Mouse (Mus musculus): ENCODE measurements at regions not wholly inside any gene's neighbourhood (a gene's known extent, or its start where the extent isn't known, plus 50 kb on each side); places are given as distances from the start of the nearest gene placed in this dataset.
A peak's percentile ranks its signal among the peaks of the same experiment; 100 is the strongest.

- Histone ChIP-seq H3K36me3 (replicated peaks) (no peaks in the 10 kb centered on the region), H3K9me3 (no peaks in the 10 kb centered on the region), H3K27ac (no peak overlapping the region), H3K4me1 (peaks cover 14% of the 10 kb centered on the region), H3K4me3 (no peak overlapping the region), H3K27me3 (ENCODE audit: poor library complexity, severe bottlenecking) (peaks cover 5% of the 10 kb centered on the region; the same call in 1 of the 2 replicates)
- no peak for DNase-seq (ENCODE audit: extremely low spot score, low spot score)
- WGBS: 72% methylated on average over 7 of the region's 7 CpGs
These were observed 113.9 kb downstream of the Tex36 start for GRCm38 (mm10) chr7:133487887-133488630.

GRCm38 (mm10) chr7:133484430-133484841, 117.5 kb downstream of the Tex36 start:
- no peak for DNase-seq (ENCODE audit: extremely low spot score, low spot score)
- no peaks in the 10 kb centered on the region for H3K36me3 ChIP-seq (replicated peaks)
- H3K27me3 ChIP-seq (ENCODE audit: poor library complexity, severe bottlenecking): no peaks in the 10 kb centered on the region; the same call in 1 of the 2 replicates
- no peak overlapping the region for H3K27ac ChIP-seq
- WGBS: 84% methylated on average over 8 of the region's 8 CpGs
- H3K4me1 ChIP-seq: peaks cover 22% of the 10 kb centered on the region
- no peaks in the 10 kb centered on the region for H3K9me3 ChIP-seq
- no peak overlapping the region for H3K4me3 ChIP-seq

- WGBS: 80% methylated on average over 6 of the region's 6 CpGs
- Histone ChIP-seq H3K27ac (no peak overlapping the region), H3K4me1 (peaks cover 16% of the 10 kb centered on the region), H3K36me3 (replicated peaks) (no peaks in the 10 kb centered on the region), H3K4me3 (no peak overlapping the region), H3K9me3 (no peaks in the 10 kb centered on the region), H3K27me3 (ENCODE audit: poor library complexity, severe bottlenecking) (no peaks in the 10 kb centered on the region; the same call in 1 of the 2 replicates)
- DNase-seq (ENCODE audit: extremely low spot score, low spot score): no peak
These were observed 120.4 kb downstream of the Tex36 start for GRCm38 (mm10) chr7:133481529-133481928.

- no peak for DNase-seq (ENCODE audit: extremely low spot score, low spot score)
- H3K27me3 ChIP-seq (ENCODE audit: poor library complexity, severe bottlenecking): no peaks in the 10 kb centered on the region; the same call in 1 of the 2 replicates
- no peak overlapping the region for H3K4me3 ChIP-seq
- WGBS: 85% methylated on average over 7 of the region's 7 CpGs
- no peak overlapping the region for H3K27ac ChIP-seq
- peaks cover 16% of the 10 kb centered on the region for H3K4me1 ChIP-seq
- H3K9me3 ChIP-seq: no peaks in the 10 kb centered on the region
- H3K36me3 ChIP-seq (replicated peaks): no peaks in the 10 kb centered on the region
These were observed 122.3 kb downstream of the Tex36 start for GRCm38 (mm10) chr7:133479679-133480078.

GRCm38 (mm10) chr7:133477933-133478332, 124.0 kb downstream of the Tex36 start:
- Histone ChIP-seq H3K27me3 (ENCODE audit: poor library complexity, severe bottlenecking) (no peaks in the 10 kb centered on the region), H3K4me1 (peaks cover 13% of the 10 kb centered on the region; the same call in 1 of the 2 replicates), H3K4me3 (no peak overlapping the region), H3K9me3 (no peaks in the 10 kb centered on the region), H3K36me3 (replicated peaks) (no peaks in the 10 kb centered on the region), H3K27ac (no peak overlapping the region)
- DNase-seq (ENCODE audit: extremely low spot score, low spot score): no peak
- 83% methylated on average over 5 of the region's 5 CpGs for WGBS

- Histone ChIP-seq H3K27ac (no peak overlapping the region), H3K4me1 (peaks cover 13% of the 10 kb centered on the region; the same call in 1 of the 2 replicates), H3K9me3 (no peaks in the 10 kb centered on the region), H3K4me3 (no peak overlapping the region), H3K36me3 (replicated peaks) (no peaks in the 10 kb centered on the region), H3K27me3 (ENCODE audit: poor library complexity, severe bottlenecking) (no peaks in the 10 kb centered on the region)
- DNase-seq (ENCODE audit: extremely low spot score, low spot score): no peak
- WGBS: 95% methylated on average over 6 of the region's 6 CpGs
These were observed 124.7 kb downstream of the Tex36 start for GRCm38 (mm10) chr7:133477221-133477620.

- no peak overlapping the region for H3K27ac ChIP-seq
- peaks cover 11% of the 10 kb centered on the region; the same call in 1 of the 2 replicates for H3K4me1 ChIP-seq
- H3K27me3 ChIP-seq (ENCODE audit: poor library complexity, severe bottlenecking): no peaks in the 10 kb centered on the region
- no peaks in the 10 kb centered on the region for H3K9me3 ChIP-seq
- H3K36me3 ChIP-seq (replicated peaks): no peaks in the 10 kb centered on the region
- 94% methylated on average over 5 of the region's 5 CpGs for WGBS
- DNase-seq (ENCODE audit: extremely low spot score, low spot score): no peak
- H3K4me3 ChIP-seq: no peak overlapping the region
These were observed 130.3 kb downstream of the Tex36 start for GRCm38 (mm10) chr7:133471706-133472105.

- no peaks in the 10 kb centered on the region for H3K27me3 ChIP-seq (ENCODE audit: poor library complexity, severe bottlenecking)
- peaks cover 11% of the 10 kb centered on the region; the same call in 1 of the 2 replicates for H3K4me1 ChIP-seq
- DNase-seq (ENCODE audit: extremely low spot score, low spot score): no peak
- H3K36me3 ChIP-seq (replicated peaks): no peaks in the 10 kb centered on the region
- H3K27ac ChIP-seq: 0 out of 2 replicates have a peak overlapping the region, but pooled peaks have one; percentile 25
- no peaks in the 10 kb centered on the region for H3K9me3 ChIP-seq
- 82% methylated on average over 3 of the region's 3 CpGs for WGBS
- H3K4me3 ChIP-seq: no peak overlapping the region
These were observed 131.4 kb downstream of the Tex36 start for GRCm38 (mm10) chr7:133470620-133470958.

GRCm38 (mm10) chr7:133469952-133470619, 131.9 kb downstream of the Tex36 start:
- Histone ChIP-seq H3K27me3 (ENCODE audit: poor library complexity, severe bottlenecking) (no peaks in the 10 kb centered on the region), H3K9me3 (no peaks in the 10 kb centered on the region), H3K4me3 (no peak overlapping the region), H3K36me3 (replicated peaks) (no peaks in the 10 kb centered on the region), H3K4me1 (peaks cover 11% of the 10 kb centered on the region; the same call in 1 of the 2 replicates), H3K27ac (no peak overlapping the region)
- WGBS: 79% methylated on average over 6 of the region's 6 CpGs
- DNase-seq (ENCODE audit: extremely low spot score, low spot score): no peak

GRCm38 (mm10) chr7:133469106-133469505, 132.9 kb downstream of the Tex36 start:
- no peak overlapping the region for H3K4me3 ChIP-seq
- no peak for DNase-seq (ENCODE audit: extremely low spot score, low spot score)
- no peaks in the 10 kb centered on the region for H3K27me3 ChIP-seq (ENCODE audit: poor library complexity, severe bottlenecking)
- WGBS: 59% methylated on average over 3 of the region's 3 CpGs
- no peak overlapping the region for H3K27ac ChIP-seq
- H3K36me3 ChIP-seq (replicated peaks): no peaks in the 10 kb centered on the region
- peaks cover 11% of the 10 kb centered on the region; the same call in 1 of the 2 replicates for H3K4me1 ChIP-seq
- no peaks in the 10 kb centered on the region for H3K9me3 ChIP-seq

- Histone ChIP-seq H3K36me3 (replicated peaks) (no peaks in the 10 kb centered on the region), H3K27ac (no peak overlapping the region), H3K9me3 (peaks cover 3% of the 10 kb centered on the region; the same call in 1 of the 2 replicates), H3K4me1 (peaks cover 11% of the 10 kb centered on the region; the same call in 1 of the 2 replicates), H3K27me3 (ENCODE audit: poor library complexity, severe bottlenecking) (no peaks in the 10 kb centered on the region), H3K4me3 (no peak overlapping the region)
- 60% methylated on average over 3 of the region's 3 CpGs for WGBS
- no peak for DNase-seq (ENCODE audit: extremely low spot score, low spot score)
These were observed 133.6 kb downstream of the Tex36 start for GRCm38 (mm10) chr7:133468346-133468745.

GRCm38 (mm10) chr7:133467579-133467978, 134.4 kb downstream of the Tex36 start:
- no peak overlapping the region for H3K27ac ChIP-seq
- no peaks in the 10 kb centered on the region for H3K27me3 ChIP-seq (ENCODE audit: poor library complexity, severe bottlenecking)
- peaks cover 6% of the 10 kb centered on the region; the same call in 1 of the 2 replicates for H3K9me3 ChIP-seq
- no peak for DNase-seq (ENCODE audit: extremely low spot score, low spot score)
- peaks cover 11% of the 10 kb centered on the region; the same call in 1 of the 2 replicates for H3K4me1 ChIP-seq
- H3K4me3 ChIP-seq: no peak overlapping the region
- whole genome bisulfite sequencing: 88% methylated on average over 3 of the region's 3 CpGs
- H3K36me3 ChIP-seq (replicated peaks): no peaks in the 10 kb centered on the region

- no peak for DNase-seq (ENCODE audit: extremely low spot score, low spot score)
- Histone ChIP-seq H3K4me1 (peaks cover 20% of the 10 kb centered on the region), H3K4me3 (no peak overlapping the region), H3K9me3 (peaks cover 6% of the 10 kb centered on the region; the same call in 1 of the 2 replicates), H3K27ac (no peak overlapping the region), H3K27me3 (ENCODE audit: poor library complexity, severe bottlenecking) (no peaks in the 10 kb centered on the region), H3K36me3 (replicated peaks) (no peaks in the 10 kb centered on the region)
- WGBS: 78% methylated on average over 7 of the region's 7 CpGs
These were observed 142.7 kb downstream of the Tex36 start for GRCm38 (mm10) chr7:133459306-133459705.

Measured in forebrain, embryonic 10.5 days (tissue).